Mouse (Mus musculus) urinary bladder, postnatal 25 days (tissue): Measurements from ENCODE around the gene Pbx3.

Experiments used
- DNase-seq: peaks from one replicate; pipeline ENCODE4 v3.0.0; 2022; ENCODE audit warnings: low spot score

Pbx3 gene

DNA sequence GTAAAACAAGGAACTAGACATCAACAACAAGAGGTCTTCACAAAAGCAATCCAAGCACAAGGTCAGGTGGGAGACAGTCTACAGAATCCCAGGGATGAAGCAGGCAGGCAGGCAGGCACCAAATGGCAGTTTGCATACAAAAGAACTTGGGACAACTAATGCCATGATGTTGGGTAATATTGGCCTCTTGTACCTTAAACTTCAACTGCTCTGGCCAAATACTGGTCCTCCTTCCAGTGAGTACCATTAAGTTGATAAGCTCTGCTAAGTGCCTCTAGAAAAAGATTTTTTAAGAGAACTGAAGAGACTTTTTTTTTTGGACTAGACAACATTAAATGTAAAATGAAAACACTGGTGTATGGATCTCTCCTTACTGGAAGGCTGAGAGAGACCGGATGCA is 83.2 kb downstream of the Pbx3 start:
- DNase-seq: no peak

DNA sequence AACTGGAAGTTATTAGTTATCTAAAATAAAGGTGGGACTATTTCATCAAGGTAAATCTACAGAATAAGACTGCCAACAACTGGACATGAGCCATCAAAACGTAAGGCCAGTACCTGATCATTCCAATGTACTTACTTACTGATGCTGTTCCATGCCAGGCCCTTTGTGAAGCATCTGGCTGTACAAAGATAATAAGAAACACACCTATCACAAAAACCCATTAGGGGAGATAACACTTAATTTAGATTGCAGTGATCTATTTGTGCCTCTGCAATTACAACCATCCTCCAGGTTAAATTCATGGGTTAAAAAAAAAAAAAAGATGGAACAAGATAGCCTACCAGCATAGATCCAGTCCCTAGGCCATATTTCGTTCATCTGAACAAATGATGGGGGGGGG is 88.7 kb downstream of the Pbx3 start:
- DNase-seq: no peak

DNA sequence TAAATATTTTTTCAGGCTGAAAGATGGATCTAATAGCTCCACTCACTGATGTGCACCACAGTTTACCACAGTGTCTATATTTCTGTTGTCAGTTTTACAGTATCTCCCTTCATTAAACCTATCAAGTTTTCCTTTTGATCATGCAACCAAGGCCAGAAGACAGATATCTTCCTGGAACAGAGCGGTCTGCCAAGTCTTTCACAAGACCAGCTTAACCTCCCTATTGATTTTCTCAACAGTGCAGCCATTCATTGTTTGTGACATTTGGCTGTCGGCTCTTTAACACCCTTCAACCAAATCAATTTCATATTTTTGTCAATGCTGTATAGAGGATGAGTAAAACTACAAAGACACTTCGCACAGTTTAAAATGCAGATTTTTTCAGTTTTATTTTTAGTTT is 91.9 kb downstream of the Pbx3 start:
- DNase-seq: no peak

DNA sequence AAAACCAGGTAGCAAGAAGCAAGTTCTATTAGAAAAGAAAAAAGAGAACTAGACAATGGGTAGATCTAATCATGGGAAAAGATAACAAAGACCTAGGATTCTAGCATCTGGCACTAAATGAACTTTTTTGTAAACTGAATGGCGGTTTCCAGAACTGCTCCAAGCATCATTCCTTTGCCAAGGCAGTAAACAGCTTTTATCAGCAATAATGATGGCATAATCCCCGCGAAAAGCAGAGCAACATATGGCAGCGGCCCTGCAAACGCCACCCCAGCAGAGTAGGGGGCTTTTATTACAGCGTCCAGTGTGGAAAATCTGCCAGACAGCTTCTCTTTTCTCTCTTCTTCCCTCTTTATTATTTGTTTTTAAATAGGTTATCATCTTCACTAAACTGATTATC is 93.2 kb downstream of the Pbx3 start:
- DNase-seq: no peak

DNA sequence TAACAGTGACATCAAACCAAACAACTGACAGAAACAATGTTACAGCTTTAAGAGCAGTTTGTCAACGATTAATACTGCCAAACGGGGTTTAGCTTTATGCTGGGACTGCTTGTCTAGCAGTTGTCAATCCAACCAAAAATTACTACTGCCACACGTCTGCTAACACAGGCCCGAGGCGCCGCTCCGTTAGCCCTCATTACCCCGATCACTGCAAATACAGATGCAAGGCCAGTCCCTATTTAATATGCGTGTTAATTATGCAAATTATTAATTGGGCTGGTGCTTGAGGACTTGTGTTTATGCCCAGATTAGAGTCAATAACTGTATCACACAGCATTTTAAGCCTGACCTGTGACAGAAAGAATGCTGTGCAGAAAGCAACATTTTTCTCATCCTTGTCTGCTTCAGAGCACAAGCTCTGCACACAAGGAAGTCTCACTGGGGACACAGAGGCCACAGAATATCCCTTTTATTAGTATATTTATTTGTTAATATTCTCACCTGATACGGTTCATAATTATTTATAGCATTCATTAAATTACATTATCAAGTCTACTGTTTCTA is 97.2 kb downstream of the Pbx3 start:
- no peak for DNase-seq

DNA sequence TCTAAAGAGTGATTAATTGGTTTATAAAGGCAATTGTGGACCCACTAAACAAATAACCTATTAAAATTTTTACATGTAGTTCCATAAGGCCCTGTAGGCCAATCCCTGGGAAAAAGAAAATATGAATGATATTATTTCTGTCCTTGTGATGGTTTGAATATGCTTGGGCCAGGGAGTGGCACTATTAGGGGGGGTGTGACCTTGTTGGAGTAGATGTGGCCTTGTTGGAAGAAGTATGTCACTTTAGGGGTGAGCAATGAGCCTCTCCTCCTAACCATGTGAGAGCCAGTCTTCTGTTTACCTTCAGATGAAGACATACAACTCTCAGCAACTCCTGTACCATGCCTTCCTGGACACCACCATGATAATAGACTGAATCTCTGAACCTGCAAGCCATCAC is 110.9 kb downstream of the Pbx3 start:
- no peak for DNase-seq

DNA sequence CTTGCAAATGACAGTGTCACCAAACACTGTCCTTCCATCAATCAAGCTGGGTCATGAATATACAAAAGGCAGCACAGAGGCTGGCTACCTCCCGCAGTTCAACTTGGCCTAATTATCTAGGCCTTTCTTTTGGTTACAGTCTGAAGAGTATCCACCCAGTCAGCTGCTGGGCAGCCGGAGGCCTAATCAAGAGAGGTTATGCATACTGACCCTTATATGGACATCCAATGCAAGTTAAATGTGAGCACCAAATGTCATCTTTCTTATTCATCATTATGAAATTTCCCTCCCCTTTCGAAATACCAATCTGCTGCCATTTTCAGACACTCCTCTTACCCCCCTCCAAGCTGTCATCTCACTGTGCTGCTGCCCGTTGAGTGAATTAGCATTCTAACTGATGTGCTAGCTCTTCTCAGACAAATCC is 112.3 kb downstream of the Pbx3 start:
- DNase-seq: no peak

DNA sequence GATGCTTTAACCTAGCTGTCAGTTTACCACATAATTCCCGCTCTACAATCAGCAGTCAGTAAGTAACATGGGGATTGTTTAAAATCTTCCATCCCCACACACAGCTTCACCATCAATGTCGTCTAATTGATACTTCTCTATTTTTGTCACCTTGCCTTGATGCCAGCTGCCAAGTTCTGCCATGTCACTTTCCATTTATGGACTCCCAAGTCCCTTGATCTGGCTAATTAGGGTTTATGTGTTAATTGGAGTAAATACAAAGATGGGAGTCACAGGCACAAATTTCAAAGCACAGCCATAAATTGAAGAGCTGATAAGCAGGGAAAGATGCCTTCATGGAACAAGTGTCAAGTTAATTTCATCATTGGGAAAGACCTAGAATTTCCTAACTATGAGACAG is 114.7 kb downstream of the Pbx3 start:
- DNase-seq: no peak

DNA sequence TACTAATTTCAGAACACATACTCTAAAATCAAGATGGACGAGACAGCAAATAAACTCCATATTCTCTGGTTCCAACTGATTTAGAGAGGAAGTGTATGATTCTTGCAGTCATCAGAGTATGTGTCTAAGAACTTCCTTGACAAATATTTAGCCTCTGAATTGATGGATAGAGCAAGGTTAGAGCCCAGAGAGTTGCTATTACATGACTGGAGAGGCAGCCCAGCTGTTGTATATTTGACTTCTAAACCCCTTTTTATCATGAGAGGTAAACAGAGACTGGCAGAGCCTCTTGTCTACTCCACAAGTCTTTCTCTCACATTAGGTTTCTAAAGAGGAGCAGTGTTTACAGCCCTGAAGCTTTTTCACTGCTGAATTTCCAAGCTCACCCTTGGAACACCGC is 115.3 kb downstream of the Pbx3 start:
- no peak for DNase-seq

DNA sequence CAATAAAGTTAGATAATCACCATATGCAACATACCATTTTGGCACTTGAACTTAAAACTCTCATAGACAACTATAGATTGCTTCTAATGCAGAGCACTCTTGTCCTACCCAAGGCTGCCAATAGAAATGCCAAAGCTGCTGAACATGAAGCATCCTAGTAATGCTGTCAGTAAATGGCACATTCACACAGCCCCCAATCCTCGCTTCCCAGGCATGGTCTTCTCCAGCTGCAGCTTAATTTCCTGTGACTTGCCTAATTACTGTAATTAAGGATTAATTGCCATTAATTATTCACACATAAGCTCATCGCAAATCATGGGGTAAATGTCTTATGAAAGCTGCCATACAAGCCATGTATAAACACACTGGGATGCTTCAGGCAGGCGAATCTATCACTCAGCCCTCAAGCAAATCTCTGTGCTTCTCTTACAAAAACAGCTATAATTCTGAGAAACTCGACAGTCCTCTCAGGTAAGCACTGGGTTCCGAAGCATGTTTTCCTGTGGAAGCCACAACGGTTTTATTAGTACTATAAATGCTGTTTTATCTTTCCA is 116.9 kb downstream of the Pbx3 start:
- DNase-seq: no peak

DNA sequence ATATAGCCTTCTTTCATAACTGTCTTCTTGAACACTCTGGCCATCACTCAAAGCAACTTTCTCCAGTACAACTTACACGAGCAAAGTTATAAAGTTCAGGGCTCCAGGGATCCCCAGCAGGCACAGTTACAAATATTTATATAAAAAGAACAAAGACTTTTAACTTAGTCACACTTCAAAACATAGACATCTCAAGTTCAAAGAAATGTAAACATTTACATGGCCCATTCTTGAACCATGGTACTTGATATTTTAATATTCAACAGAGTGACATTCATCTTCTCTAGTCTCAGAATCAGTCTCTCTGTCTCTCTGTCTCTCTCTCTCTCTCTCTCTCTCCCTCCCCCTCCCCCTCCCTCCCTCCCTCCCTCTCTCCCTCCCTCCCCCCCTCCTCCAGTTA is 119.3 kb downstream of the Pbx3 start:
- DNase-seq: no peak

DNA sequence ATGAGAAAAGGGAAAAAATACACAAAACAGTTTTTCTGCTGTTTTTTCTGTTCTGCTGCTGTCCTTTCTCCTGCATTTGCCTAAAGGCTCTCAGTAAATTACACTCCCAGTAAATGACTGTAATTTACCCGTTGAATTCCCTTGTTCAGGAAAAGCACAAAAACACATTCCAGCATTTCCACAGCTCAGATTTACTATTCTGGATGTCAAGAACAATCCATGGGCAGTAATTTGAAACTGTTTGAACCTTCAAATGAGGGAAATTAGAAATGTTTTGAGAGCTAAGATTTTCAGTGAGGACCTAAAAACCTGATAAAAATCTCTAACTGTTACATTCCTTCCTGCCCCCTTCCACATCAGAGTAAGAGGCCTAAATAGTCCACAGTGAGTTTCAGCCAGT is 119.8 kb downstream of the Pbx3 start:
- DNase-seq: no peak

DNA sequence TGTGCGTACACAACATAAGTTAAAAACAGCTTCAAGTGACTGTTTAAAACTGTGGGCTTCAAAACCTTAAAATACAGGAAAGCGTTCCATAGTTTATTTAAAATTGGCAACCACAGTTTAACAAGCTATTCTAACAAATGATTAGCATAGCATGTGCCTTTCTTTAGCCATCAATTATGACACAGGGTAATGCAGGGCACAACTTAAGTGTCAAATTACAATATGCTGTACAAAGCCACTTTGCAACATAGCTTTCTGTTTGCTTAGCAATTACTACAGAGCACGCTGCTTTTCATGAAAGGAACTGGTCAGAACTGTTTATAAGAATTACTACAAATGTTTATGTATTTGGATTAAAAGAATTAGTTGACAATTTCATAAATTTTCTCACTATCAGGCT is 120.7 kb downstream of the Pbx3 start:
- no peak for DNase-seq

DNA sequence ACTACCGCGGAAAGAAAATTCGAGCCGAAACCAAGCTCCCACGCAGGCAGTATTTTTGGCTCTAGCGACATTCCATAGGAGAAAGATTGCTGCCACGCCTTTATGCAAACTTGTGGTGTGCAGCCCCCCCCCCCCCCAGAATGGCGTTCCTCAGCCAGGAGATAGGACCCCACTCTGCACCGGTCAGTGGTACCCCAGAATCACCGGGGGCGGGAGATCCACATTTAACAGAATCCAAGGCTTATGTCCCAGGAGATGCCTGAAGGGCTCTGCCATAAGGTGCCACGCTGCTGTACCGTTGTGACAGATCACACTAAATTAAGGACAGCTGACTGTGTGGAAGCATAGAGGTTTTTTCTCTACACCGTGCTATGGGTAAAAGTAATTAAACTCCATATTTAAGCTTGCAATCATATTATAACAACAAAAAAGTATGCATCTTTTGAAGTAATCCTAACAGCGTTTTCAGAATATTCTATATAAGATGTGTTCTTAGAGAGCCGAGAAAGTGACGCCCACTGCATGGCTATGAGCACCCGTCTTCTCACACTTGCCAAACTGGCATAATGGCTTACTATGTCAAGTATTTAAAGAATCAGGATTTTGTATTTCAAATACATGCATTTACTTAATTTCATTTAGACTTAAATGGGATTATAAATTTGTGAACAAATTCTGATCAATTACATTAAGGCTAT is 122.8 kb downstream of the Pbx3 start:
- no peak for DNase-seq

DNA sequence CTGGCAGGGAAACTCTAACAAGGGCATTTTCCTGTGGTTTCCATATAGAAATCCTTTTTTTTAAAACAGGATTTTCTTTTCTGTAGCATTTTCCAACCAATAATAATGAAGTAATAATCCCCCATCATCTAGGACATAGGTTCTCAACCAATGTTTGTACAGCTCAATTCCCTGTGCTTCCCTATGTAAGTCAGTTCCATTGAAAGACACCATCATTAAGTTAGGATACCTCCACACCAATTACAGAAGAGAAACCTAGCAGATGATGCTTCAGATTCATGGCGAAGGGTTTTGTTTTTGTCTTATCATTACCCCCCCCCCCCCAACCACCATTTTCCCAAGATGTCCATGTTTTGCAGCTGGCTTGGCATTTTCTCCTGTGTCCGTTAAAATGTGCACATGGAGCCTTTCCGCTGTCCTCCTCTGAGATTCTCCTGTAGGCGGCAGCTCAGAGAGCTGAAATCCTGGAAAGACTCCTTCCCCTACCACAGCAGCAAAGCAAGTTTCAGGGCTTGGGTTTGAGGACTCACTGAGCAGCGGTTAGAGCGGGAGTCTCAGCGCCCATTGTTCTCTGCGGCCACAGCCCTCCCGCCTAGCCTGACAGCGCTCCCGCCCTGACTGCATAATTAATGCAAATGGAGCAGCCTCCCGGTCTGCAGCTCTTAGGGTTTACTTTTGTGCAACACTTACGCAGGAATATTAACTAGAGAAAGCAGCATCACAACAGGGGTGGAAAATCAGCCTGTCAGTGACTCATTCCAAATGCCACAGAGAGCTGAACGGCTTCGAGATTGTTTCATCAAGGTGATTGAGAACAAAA is 123.6 kb downstream of the Pbx3 start:
- peak; percentile 15 for DNase-seq

DNA sequence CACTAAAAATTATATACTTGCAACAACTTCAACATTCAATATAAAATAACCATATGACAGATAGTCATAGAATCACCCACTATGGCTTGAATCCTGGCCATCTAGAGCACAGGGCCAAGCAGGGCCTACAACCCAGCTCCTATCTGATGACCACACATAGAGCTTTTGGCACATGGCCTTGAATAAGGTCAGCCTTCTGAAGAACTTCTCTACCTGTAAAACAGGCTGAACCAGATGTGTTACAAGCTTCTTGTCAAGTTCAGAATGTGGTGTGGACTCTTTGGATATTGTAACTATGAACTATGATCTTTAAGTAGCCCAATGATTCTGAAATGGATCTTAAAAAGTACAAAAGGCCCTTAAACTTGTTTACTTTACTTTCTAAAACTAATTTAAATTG is 132.1 kb downstream of the Pbx3 start:
- no peak for DNase-seq

DNA sequence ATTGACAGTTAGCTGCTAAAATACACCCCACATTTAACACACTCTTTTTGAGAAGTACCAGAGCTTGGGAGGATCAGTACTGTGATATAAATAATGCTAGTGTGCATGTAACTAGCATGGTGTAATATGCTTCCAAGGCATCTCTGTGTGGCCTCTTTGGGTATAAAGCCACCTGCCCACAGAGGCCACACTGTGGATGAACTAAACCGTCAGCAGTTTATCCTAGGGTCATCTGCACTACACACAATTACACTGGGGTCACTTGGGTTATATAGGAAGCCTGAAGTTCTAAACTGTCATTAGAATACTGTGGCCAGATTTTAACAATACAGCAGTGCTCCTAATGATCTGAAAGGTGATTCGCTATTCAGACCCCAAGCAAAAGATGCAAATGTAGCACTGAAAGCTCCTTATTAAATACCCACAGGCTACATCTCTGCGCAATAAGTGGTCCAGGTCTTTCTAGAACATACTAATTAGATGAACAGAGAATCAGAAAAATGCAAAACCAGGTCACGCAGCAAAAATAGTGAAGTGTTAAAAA is 133.6 kb downstream of the Pbx3 start:
- DNase-seq: no peak

DNA sequence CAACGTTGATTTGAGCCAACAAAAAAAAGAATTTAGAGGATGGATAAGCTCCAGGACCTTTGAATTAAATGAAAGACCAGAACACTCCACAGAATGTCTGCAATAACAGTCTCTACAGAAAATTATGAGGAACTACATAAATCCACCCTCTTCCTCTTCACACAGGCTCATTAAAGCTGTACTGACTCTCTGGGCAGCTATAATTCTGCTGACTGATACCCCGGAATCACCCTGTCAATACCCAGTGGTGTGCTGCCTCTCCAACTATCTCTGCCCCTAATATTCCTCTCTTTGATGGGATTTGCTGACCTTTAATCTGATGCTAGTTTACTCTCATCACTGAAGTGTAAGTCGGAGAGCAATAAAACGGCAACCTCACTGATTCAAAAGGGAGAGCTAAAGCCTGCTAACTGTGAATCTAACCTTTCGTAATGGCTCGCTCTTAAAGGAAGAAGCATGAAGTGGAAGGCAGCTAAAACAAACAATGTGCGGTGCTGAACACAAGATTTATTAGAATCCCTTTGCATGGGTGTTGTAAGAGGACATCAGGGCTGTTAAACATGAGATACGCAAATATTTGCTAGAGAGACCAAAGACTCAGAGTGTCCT is 137.4 kb downstream of the Pbx3 start:
- no peak for DNase-seq

DNA sequence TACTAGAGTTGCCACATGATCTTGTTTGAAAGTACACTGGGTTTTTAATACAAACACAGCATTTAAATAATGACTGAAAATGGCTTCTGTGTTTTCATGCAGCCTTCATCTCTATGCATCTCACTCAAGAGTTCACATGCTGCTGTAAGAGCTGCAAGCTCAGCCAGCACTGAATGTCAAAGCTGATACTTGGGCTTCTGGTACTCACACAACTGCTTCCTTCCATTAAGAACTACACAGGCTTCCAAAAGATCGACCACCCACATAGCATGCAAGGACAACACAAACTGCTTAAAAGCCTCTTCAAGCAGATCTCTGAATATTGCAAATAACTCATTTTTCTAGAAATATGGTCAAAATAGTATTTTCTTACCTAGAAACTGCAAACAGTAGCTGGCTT is 138.7 kb downstream of the Pbx3 start:
- DNase-seq: no peak

DNA sequence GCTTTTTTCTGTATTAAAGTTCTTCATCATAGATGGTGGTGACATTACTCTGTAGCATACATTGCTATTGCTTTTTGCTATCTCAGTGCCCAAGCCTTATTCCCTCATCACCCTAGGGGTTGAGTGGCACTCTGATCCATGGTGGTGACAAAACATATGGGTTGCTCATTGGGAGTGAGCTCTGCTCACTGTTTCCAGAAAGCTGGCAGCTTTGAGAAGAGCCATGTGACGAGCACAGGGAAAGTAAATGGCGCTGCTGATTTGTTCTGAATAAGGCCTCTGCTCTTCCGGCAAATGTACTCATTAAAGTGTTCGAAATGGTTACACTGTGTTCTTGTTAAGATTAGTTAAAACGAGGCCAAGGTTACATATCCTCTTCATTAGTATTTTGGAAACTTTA is 139.7 kb downstream of the Pbx3 start:
- DNase-seq: no peak

DNA sequence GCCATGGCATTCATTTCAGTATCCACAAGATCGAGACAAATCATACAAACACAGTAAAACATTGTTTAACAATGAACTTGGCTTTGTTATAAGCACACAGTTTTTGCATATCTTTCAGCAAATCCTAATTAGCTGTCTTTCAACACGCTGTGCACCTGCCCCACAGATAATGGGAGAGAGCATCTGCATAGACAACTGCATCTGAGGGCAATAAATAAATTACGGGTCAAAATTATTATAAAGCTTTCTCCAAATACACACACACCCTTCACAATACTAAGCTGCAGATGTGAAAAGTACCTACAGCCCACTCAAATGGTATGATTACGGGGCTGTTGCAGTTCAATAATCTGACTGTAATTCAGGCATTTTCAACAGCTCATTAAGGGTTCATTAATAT is 145.3 kb downstream of the Pbx3 start:
- no peak for DNase-seq

DNA sequence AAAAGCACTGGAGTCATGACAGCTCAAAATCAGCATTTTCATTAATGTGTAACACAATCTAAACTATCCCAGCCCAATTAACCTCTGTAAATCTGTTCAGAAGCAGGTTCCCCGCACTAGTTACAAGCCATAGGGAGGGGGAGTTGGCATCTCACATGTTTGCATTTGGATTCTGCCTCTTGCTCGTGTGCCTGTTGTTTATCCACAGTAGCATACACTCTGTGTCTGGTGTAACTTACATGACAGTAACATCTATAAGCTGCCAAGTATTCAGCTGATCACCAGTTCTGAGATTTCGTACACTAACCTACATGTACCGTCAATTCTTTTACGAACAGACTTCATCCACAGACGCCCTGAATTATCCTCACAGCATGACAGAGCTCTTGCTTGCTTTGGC is 147.5 kb downstream of the Pbx3 start:
- no peak for DNase-seq

DNA sequence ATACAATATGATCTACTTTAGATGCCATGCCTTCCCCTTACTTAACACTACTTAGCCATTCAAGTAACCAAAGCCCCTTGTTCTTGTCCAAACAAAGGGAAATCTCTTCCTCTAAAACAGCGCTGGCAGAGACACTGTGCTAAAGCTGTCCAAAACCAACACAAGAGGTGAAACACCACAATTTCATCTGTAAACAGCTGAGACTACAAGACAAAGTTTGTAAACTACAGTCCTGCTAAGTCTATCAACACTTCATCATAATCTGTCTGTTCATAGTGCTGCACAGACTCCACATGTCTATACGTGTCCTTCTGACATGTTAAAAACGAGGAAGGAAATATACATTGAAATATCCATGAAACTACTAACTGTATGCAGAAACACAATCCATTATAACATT is 151.5 kb downstream of the Pbx3 start:
- no peak for DNase-seq
